In the genomic region with DNA sequence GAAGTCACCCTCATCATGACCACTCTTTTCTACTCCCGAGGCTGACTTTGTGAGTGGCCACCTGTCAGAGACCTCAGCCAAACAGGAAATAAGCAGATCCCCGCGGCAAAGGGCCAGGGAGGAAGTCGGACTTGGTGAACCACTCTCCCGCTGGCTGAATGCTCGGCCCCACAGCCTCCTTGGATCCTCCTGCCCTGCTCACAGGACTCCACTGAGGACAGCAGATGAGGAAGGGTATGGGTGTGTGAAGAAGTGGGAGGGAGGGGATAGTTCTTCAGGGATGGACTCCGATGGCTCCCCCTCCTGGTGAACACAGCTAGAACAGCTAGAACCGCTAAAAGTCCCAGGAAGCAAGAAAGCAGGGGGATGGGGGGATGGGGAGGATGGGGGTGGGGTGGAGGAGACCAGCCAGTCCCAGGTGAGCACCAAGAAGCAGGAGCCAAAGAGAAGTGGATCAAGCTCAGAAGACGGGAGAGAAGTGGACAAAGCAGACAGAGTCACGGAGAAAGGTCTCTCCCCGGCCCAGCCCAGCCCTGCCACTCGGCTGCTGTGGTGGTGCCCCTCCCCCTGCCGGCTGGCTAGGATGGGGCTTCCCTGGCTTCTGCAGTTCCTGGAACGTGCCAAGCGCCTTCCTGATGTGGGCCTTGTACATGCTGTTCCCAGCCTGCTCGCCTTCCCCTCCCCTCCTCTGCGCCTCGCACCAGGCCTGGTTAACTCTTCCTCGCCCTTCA, we compare ENCODE assay signal across 8 mouse cellular contexts. TPM values are rescaled to one million over a fixed set of nuclear protein-coding genes. Genes with fewer than 3 reads are reported as not detected.
DNase-seq lines count a peak whose midpoint lies in the region; ATAC-seq and TF ChIP-seq lines count a peak whose summit lies in the region.

No protein-coding gene starts in this region.

- no peak overlapping the region for H3K27ac ChIP-seq in CH12.LX (ENCODE audit: insufficient read depth, low read depth)
- H3K27ac ChIP-seq in forebrain, embryonic 10.5 days, result peak overlapping the region; percentile 83
- peak overlapping the region; percentile 48 to 72 for H3K27ac ChIP-seq in heart, embryonic 14.5 days (replicated peaks in 1 of 2; ENCODE audit: control insufficient read depth in 1 of 2, insufficient read depth in 1 of 2, low read depth in 2 of 2, low read length in 2 of 2)
- peak overlapping the region; percentile 77 for H3K27ac ChIP-seq in kidney, postnatal 0 days
- H3K27ac ChIP-seq in liver, embryonic 15.5 days (replicated peaks), result no peak overlapping the region
- H3K27ac ChIP-seq in neural tube, embryonic 13.5 days (replicated peaks), result 0 out of 2 replicates have a peak overlapping the region, but pooled peaks have one; percentile 38

- no peak for TF ChIP-seq EP300 in CH12.LX (IDR thresholded peaks at IDR 0.05; ENCODE audit: low read length)

- no peak overlapping the region for H3K4me2 ChIP-seq in CH12.LX (ENCODE audit: insufficient read depth, low read depth, poor library complexity, severe bottlenecking)
- H3K4me2 ChIP-seq in heart, embryonic 14.5 days (ENCODE audit: low read length), result peak overlapping the region; percentile 52
- peak overlapping the region; percentile 35 for H3K4me2 ChIP-seq in kidney, postnatal 0 days (ENCODE audit: low read length)
- H3K4me2 ChIP-seq in liver, embryonic 15.5 days, result peak overlapping the region; percentile 5
- peak overlapping the region; percentile 30 for H3K4me2 ChIP-seq in neural tube, embryonic 13.5 days

- H3K9me3 ChIP-seq in CH12.LX (replicated peaks; ENCODE audit: low read length), result no peaks in the 10 kb centered on the region
- H3K9me3 ChIP-seq in forebrain, embryonic 10.5 days, result no peaks in the 10 kb centered on the region
- H3K9me3 ChIP-seq in heart, embryonic 14.5 days (ENCODE audit: control insufficient read depth, low read length), result no peaks in the 10 kb centered on the region
- no peaks in the 10 kb centered on the region for H3K9me3 ChIP-seq in kidney, postnatal 0 days (replicated peaks; ENCODE audit: low read length)
- H3K9me3 ChIP-seq in liver, embryonic 15.5 days (replicated peaks), result no peaks in the 10 kb centered on the region
- no peaks in the 10 kb centered on the region for H3K9me3 ChIP-seq in neural tube, embryonic 13.5 days

- H3K4me1 ChIP-seq in CH12.LX (ENCODE audit: control insufficient read depth in 1 of 2, insufficient read depth in 2 of 2), result no peaks in the 10 kb centered on the region
- H3K4me1 ChIP-seq in forebrain, embryonic 10.5 days, result peaks cover 46% of the 10 kb centered on the region
- peaks cover 12 to 18% of the 10 kb centered on the region in 2 experiments for H3K4me1 ChIP-seq in heart, embryonic 14.5 days (ENCODE audit: control insufficient read depth in 2 of 2, insufficient read depth in 2 of 2, low read length in 2 of 2)
- H3K4me1 ChIP-seq in kidney, postnatal 0 days (replicated peaks; ENCODE audit: insufficient read depth, low read length), result peaks cover 19% of the 10 kb centered on the region
- peaks cover 56% of the 10 kb centered on the region for H3K4me1 ChIP-seq in liver, embryonic 15.5 days (replicated peaks)
- H3K4me1 ChIP-seq in neural tube, embryonic 13.5 days (replicated peaks), result peaks cover 16% of the 10 kb centered on the region

- TF ChIP-seq CTCF in CH12.LX (conservative IDR thresholded peaks at IDR 0.05 in 1 of 2, IDR thresholded peaks at IDR 0.05 in 1 of 2; ENCODE audit: low read depth in 2 of 2, low read length in 2 of 2), result peak in 1 of 2 experiments; percentile 45; a peak in 2 of 4 replicates
- TF ChIP-seq CTCF in kidney, postnatal 0 days (IDR thresholded peaks at IDR 0.05; ENCODE audit: low read depth), result peak; percentile 60

- TF ChIP-seq RAD21 in CH12.LX (IDR thresholded peaks at IDR 0.05; ENCODE audit: low read depth, low read length), result no peak

- no peak overlapping the region for H3K4me3 ChIP-seq in CH12.LX (replicated peaks in 1 of 3; ENCODE audit: low read depth in 2 of 3, low read length in 2 of 3, poor library complexity in 1 of 3)
- H3K4me3 ChIP-seq in forebrain, embryonic 10.5 days, result peak overlapping the region; percentile 32
- H3K4me3 ChIP-seq in heart, embryonic 14.5 days (ENCODE audit: control insufficient read depth in 1 of 2, insufficient read depth in 1 of 2, low read depth in 1 of 2, low read length in 2 of 2), result peak overlapping the region; percentile 2 to 7; a peak in 1 of 4 replicates
- H3K4me3 ChIP-seq in kidney, postnatal 0 days (replicated peaks; ENCODE audit: low read depth, low read length), result 0 out of 2 replicates have a peak overlapping the region, but pooled peaks have one; percentile 4
- H3K4me3 ChIP-seq in liver, embryonic 15.5 days (replicated peaks), result no peak overlapping the region
- no peak overlapping the region for H3K4me3 ChIP-seq in neural tube, embryonic 13.5 days

- no peaks in the 10 kb centered on the region for H3K36me3 ChIP-seq in CH12.LX (replicated peaks in 1 of 2; ENCODE audit: control insufficient read depth in 1 of 2, insufficient read depth in 1 of 2, low read length in 1 of 2)
- H3K36me3 ChIP-seq in forebrain, embryonic 10.5 days (replicated peaks), result peaks cover 48% of the 10 kb centered on the region
- peaks cover 67% of the 10 kb centered on the region for H3K36me3 ChIP-seq in heart, embryonic 14.5 days (ENCODE audit: control insufficient read depth, insufficient read depth, low read length)
- H3K36me3 ChIP-seq in kidney, postnatal 0 days (ENCODE audit: insufficient read depth, low read length), result 0 out of 2 replicates have a peak, but pooled peaks cover 18% of the 10 kb centered on the region
- H3K36me3 ChIP-seq in liver, embryonic 15.5 days (replicated peaks), result 0 out of 2 replicates have a peak, but pooled peaks cover 2% of the 10 kb centered on the region
- peaks cover 23% of the 10 kb centered on the region for H3K36me3 ChIP-seq in neural tube, embryonic 13.5 days

- TF ChIP-seq POLR2A in CH12.LX (IDR thresholded peaks at IDR 0.05; ENCODE audit: low read depth, low read length), result no peak

- H3K9ac ChIP-seq in CH12.LX (ENCODE audit: insufficient read depth, low read depth), result no peak overlapping the region
- peak overlapping the region; percentile 64 for H3K9ac ChIP-seq in heart, embryonic 14.5 days (ENCODE audit: low read length)
- H3K9ac ChIP-seq in kidney, postnatal 0 days (ENCODE audit: low read depth, low read length), result peak overlapping the region; percentile 31; the same call in 1 of the 2 replicates
- H3K9ac ChIP-seq in liver, embryonic 15.5 days, result no peak overlapping the region
- peak overlapping the region; percentile 52 for H3K9ac ChIP-seq in neural tube, embryonic 13.5 days

- 18% methylated on average over 19 of the region's 19 CpGs for WGBS in forebrain, embryonic 10.5 days
- 16% methylated on average over 19 of the region's 19 CpGs for WGBS in heart, embryonic 14.5 days
- WGBS in kidney, postnatal 0 days, result 13% methylated on average over 17 of the region's 19 CpGs
- 23% methylated on average over 19 of the region's 19 CpGs for WGBS in liver, embryonic 15.5 days (ENCODE audit: insufficient replicate concordance)
- 19% methylated on average over 19 of the region's 19 CpGs for WGBS in neural tube, embryonic 13.5 days

- peaks cover 89% of the 10 kb centered on the region for H3K27me3 ChIP-seq in CH12.LX (replicated peaks)
- H3K27me3 ChIP-seq in forebrain, embryonic 10.5 days (ENCODE audit: poor library complexity, severe bottlenecking), result no peaks in the 10 kb centered on the region
- H3K27me3 ChIP-seq in heart, embryonic 14.5 days (ENCODE audit: control insufficient read depth, insufficient read depth, low read length), result no peaks in the 10 kb centered on the region
- no peaks in the 10 kb centered on the region for H3K27me3 ChIP-seq in kidney, postnatal 0 days (ENCODE audit: insufficient read depth, low read length)
- H3K27me3 ChIP-seq in liver, embryonic 15.5 days, result no peaks in the 10 kb centered on the region
- no peaks in the 10 kb centered on the region for H3K27me3 ChIP-seq in neural tube, embryonic 13.5 days

- peak; percentile 9 for DNase-seq in CH12.LX (ENCODE audit: extremely low read depth)
- peak; percentile 71 to 87 for DNase-seq in adrenal gland, postnatal 36 days
- peak; percentile 69 for DNase-seq in forebrain, embryonic 10.5 days (ENCODE audit: extremely low spot score, low spot score)
- peak; percentile 87 for DNase-seq in kidney, postnatal 0 days (ENCODE audit: low spot score)
- DNase-seq in thymus, postnatal 4 days, result peak; percentile 69

- in situ Hi-C loops in CH12.LX (cut with MboI; ENCODE audit: low pct_ligation_motif_present, low pct_unique_long_range_greater_than_20kb, low sequenced_read_pairs), result no loop called here

- dilution Hi-C loops in CH12.LX (cut with MboI; ENCODE audit: extremely low pct_ligation_motif_present, extremely low pct_unique_long_range_greater_than_20kb, low sequenced_read_pairs), result no loop called here

- no peaks in the 10 kb centered on the region; the same call in 1 of the 2 replicates for H3K79me2 ChIP-seq in CH12.LX (replicated peaks; ENCODE audit: control insufficient read depth, extremely low read depth, insufficient read depth, poor library complexity, severe bottlenecking)

- ATAC-seq in heart, embryonic 14.5 days (ENCODE audit: insufficient number of reproducible peaks, insufficient read depth, low FRiP score, low read depth), result peak; percentile 83
- ATAC-seq in kidney, postnatal 0 days (replicated peaks; ENCODE audit: low FRiP score, low read depth), result peak; percentile 79
- ATAC-seq in liver, embryonic 15.5 days (ENCODE audit: insufficient read depth), result peak; percentile 60; the same call in 1 of the 2 replicates
- peak; percentile 85 for ATAC-seq in neural tube, embryonic 13.5 days (ENCODE audit: low read depth)

TF ChIP-seq in CH12.LX, 34 proteins besides CTCF, POLR2A, EP300 and RAD21:
- no peak for TF ChIP-seq ELF1 (IDR thresholded peaks at IDR 0.05; ENCODE audit: low read depth, low read length)
- TF ChIP-seq HCFC1 (IDR thresholded peaks at IDR 0.05; ENCODE audit: low read depth, low read length), result no peak
- TF ChIP-seq CHD2 (IDR thresholded peaks at IDR 0.05; ENCODE audit: low read length), result peak; percentile 58; the same call in 1 of the 2 replicates
- no peak for TF ChIP-seq GABPA (IDR thresholded peaks at IDR 0.05; ENCODE audit: insufficient replicate concordance, low read depth, low read length)
- TF ChIP-seq IRF4 (IDR thresholded peaks at IDR 0.05; ENCODE audit: low read depth, low read length), result no peak
- TF ChIP-seq MAX (IDR thresholded peaks at IDR 0.05; ENCODE audit: low read length), result no peak
TF ChIP-seq in CH12.LX: peak in this region for 1.

RNA-seq across cellular contexts. Expression of gene Prdm11, which starts 57.9 kb away (rescaled TPM):
- total RNA-seq in CH12.LX (2012; rRNA removed) (1.3 and 1.8 TPM in 2 replicates), CH12.LX (2014; rRNA removed) (0.05 TPM in 1 of 2 replicates, not detected in the other)
- 0.06 TPM in 1 of 2 replicates, not detected in the other for polyA plus RNA-seq in CH12.LX (2012; ENCODE audit: insufficient read length, low read depth)
- total RNA-seq in adrenal gland, postnatal 36 days (2021), result 10 to 100 TPM; 43.5 to 58.3 TPM
- polyA plus RNA-seq in forebrain, embryonic 10.5 days (2016; fragmentation: Nextera tagmentation; extraction: Ambion mirVana), result 1.7 and 2.0 TPM in 2 replicates
- polyA plus RNA-seq in heart, embryonic 14.5 days (2014; fragmentation: Nextera tagmentation; extraction: Ambion mirVana), result 3.3 and 4.2 TPM in 2 replicates
- polyA plus RNA-seq in kidney, postnatal 0 days (2015; fragmentation: Nextera tagmentation; extraction: Ambion mirVana), result 3.7 and 4.9 TPM in 2 replicates
- 2.2 and 3.1 TPM in 2 replicates for polyA plus RNA-seq in liver, embryonic 15.5 days (2015; fragmentation: Nextera tagmentation; extraction: Ambion mirVana)
- 1.8 and 2.2 TPM in 2 replicates for polyA plus RNA-seq in neural tube, embryonic 13.5 days (2015; fragmentation: Nextera tagmentation; extraction: Ambion mirVana)

Comparison
In these comparisons a context has a peak if more than half of its experiments do, and no peak if none do; other contexts are left out.
1. DNase-seq: peak in every context shown above with its lines; median percentile 87 in kidney, postnatal 0 days; 79 in adrenal gland, postnatal 36 days; 69 in forebrain, embryonic 10.5 days; 69 in thymus, postnatal 4 days; 9 in CH12.LX.
2. H3K27ac ChIP-seq: peak in forebrain, embryonic 10.5 days (single experiment), heart, embryonic 14.5 days (2 of 2), kidney, postnatal 0 days (single experiment) and neural tube, embryonic 13.5 days (single experiment); none in CH12.LX (single experiment) and liver, embryonic 15.5 days (single experiment).
3. H3K4me3 ChIP-seq: peak in forebrain, embryonic 10.5 days (single experiment), heart, embryonic 14.5 days (2 of 2) and kidney, postnatal 0 days (single experiment); none in CH12.LX (0 of 3), liver, embryonic 15.5 days (single experiment) and neural tube, embryonic 13.5 days (single experiment).
4. H3K9ac ChIP-seq: peak in heart, embryonic 14.5 days (single experiment), kidney, postnatal 0 days (single experiment) and neural tube, embryonic 13.5 days (single experiment); none in CH12.LX (single experiment) and liver, embryonic 15.5 days (single experiment).
5. Peak in every context shown above with its lines, with median percentiles within 50 percentile points of each other: ATAC-seq.